Comparison of ENCODE assay signal across 10 mouse cellular contexts in the genomic region with DNA sequence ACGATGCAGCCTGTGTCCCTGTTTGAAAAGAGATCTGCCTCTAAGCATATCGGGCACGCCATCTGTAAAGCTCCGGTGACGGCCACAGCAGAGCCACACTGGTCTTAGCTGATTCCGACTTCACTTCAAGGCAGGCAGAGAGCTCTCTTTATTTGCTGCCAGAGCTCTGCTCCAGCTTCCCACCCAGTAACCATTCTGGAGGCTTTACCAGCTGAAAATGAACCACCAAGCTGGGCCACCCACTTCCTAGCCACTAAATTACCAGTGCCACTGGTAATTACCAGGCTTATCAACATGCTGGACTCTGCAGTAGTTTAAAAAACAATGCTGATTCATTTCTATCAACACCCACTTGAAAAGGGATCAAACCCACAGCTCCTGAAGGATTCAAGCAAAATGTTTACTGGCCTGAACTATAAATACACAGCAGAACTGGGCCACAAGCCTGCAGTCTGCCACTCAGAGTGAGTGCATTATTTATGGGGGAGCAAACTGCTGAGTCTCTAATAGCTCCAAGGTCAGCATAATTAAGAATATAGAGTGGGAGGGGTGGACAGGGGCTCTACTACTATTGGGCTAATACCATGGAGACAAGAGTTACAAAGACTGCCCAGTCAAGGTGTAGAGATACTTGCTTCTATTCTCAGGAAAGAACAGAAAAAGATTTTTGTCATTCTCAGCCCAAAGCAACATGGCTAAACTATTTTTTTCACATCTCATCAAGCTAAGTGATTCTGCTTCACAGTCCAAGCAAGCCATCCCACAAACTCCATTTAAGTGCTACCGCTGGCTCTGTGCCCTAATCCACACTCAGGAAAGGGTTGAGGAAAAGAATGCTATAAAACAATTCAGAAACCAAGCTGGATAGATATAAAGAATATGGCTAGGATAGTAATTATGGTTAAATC.
A peak's percentile ranks its signal among the peaks of the same experiment; 100 is the strongest.
DNase-seq lines count a peak whose midpoint lies in the region; ATAC-seq and TF ChIP-seq lines count a peak whose summit lies in the region.
"Had no signal": no experiment of that assay in that cellular context is flagged by ENCODE, and none has a peak within 500 bp of the region (broad histone marks: within the 10 kb centered on the region; RNA-seq: fewer than 3 reads in every experiment).

No protein-coding gene starts in this region.

- H3K36me3 ChIP-seq in kidney, embryonic 16.5 days (ENCODE audit: insufficient read depth, low read length), result peaks cover 7% of the 10 kb centered on the region; the same call in 1 of the 2 replicates
- H3K36me3 ChIP-seq in embryonic facial prominence, embryonic 15.5 days, result peaks cover 7% of the 10 kb centered on the region; the same call in 1 of the 2 replicates
- no peaks in the 10 kb centered on the region for H3K36me3 ChIP-seq in hindbrain, embryonic 16.5 days (ENCODE audit: control insufficient read depth, insufficient read depth, low read length)
- H3K36me3 ChIP-seq in midbrain, postnatal 0 days (ENCODE audit: insufficient read depth, low read length), result peaks cover 10% of the 10 kb centered on the region; the same call in 1 of the 2 replicates
- peaks cover 12% of the 10 kb centered on the region for H3K36me3 ChIP-seq in liver, embryonic 11.5 days (ENCODE audit: control insufficient read depth, insufficient read depth, low read length)

- H3K9me3 ChIP-seq in kidney, embryonic 16.5 days (ENCODE audit: low read length), result no peaks in the 10 kb centered on the region
- no peaks in the 10 kb centered on the region for H3K9me3 ChIP-seq in embryonic facial prominence, embryonic 15.5 days (replicated peaks)
- H3K9me3 ChIP-seq in hindbrain, embryonic 16.5 days (ENCODE audit: control insufficient read depth, low read length), result no peaks in the 10 kb centered on the region
- H3K9me3 ChIP-seq in midbrain, postnatal 0 days (ENCODE audit: low read length), result no peaks in the 10 kb centered on the region
- H3K9me3 ChIP-seq in liver, embryonic 11.5 days (ENCODE audit: control insufficient read depth, low read length), result no peaks in the 10 kb centered on the region
- H3K9me3 ChIP-seq: neural tube, embryonic 12.5 days had no signal

- H3K4me2 ChIP-seq in kidney, embryonic 16.5 days (replicated peaks; ENCODE audit: low read depth, low read length), result no peak overlapping the region
- no peak overlapping the region for H3K4me2 ChIP-seq in embryonic facial prominence, embryonic 15.5 days (replicated peaks)
- H3K4me2 ChIP-seq in hindbrain, embryonic 16.5 days (ENCODE audit: low read length), result no peak overlapping the region
- H3K4me2 ChIP-seq in midbrain, postnatal 0 days (ENCODE audit: low read depth, low read length, poor library complexity, severe bottlenecking), result no peak overlapping the region
- H3K4me2 ChIP-seq in liver, embryonic 11.5 days, result no peak overlapping the region
- H3K4me2 ChIP-seq: neural tube, embryonic 12.5 days had no signal

- 74% methylated on average over 7 of the region's 7 CpGs for WGBS in kidney, embryonic 16.5 days
- WGBS in embryonic facial prominence, embryonic 15.5 days, result 67% methylated on average over 7 of the region's 7 CpGs
- WGBS in hindbrain, embryonic 16.5 days, result 81% methylated on average over 7 of the region's 7 CpGs
- WGBS in midbrain, postnatal 0 days, result 65% methylated on average over 7 of the region's 7 CpGs
- WGBS in liver, embryonic 11.5 days, result 82% methylated on average over 7 of the region's 7 CpGs

- no peak for TF ChIP-seq CTCF in midbrain, postnatal 0 days (IDR thresholded peaks at IDR 0.05)

- no peak for DNase-seq in kidney, adult 18-20 months
- DNase-seq in midbrain, postnatal 0 days (ENCODE audit: low spot score), result no peak
- no peak for DNase-seq in liver, embryonic 11.5 days (ENCODE audit: low spot score)
- no peak for DNase-seq in urinary bladder, postnatal 4 days (ENCODE audit: low spot score in 2 of 2)
- DNase-seq in cerebellum, adult 9-11 months, result no peak

- ATAC-seq in kidney, embryonic 16.5 days (ENCODE audit: low FRiP score, low TSS enrichment), result peak; percentile 49; the same call in 1 of the 2 replicates
- ATAC-seq in embryonic facial prominence, embryonic 15.5 days (ENCODE audit: insufficient number of reproducible peaks, low FRiP score, low TSS enrichment, low read depth), result 0 out of 2 replicates have a peak, but pooled peaks have one; percentile 36
- peak; percentile 37; the same call in 1 of the 2 replicates for ATAC-seq in hindbrain, embryonic 16.5 days
- ATAC-seq in midbrain, postnatal 0 days (ENCODE audit: low FRiP score), result no peak
- no peak for ATAC-seq in liver, embryonic 11.5 days (replicated peaks; ENCODE audit: low FRiP score)
- ATAC-seq: Patski had no signal

- H3K9ac ChIP-seq in kidney, embryonic 16.5 days (replicated peaks; ENCODE audit: low read length), result no peak overlapping the region
- H3K9ac ChIP-seq in embryonic facial prominence, embryonic 15.5 days, result no peak overlapping the region
- H3K9ac ChIP-seq in hindbrain, embryonic 16.5 days (ENCODE audit: low read depth, low read length), result no peak overlapping the region
- no peak overlapping the region; the same call in 1 of the 2 replicates for H3K9ac ChIP-seq in midbrain, postnatal 0 days (replicated peaks; ENCODE audit: low read length, poor library complexity, severe bottlenecking)
- no peak overlapping the region for H3K9ac ChIP-seq in liver, embryonic 11.5 days (ENCODE audit: low read depth, low read length)
- H3K9ac ChIP-seq: neural tube, embryonic 12.5 days had no signal

- no peaks in the 10 kb centered on the region for H3K27me3 ChIP-seq in kidney, embryonic 16.5 days (ENCODE audit: insufficient read depth, low read length)
- no peaks in the 10 kb centered on the region for H3K27me3 ChIP-seq in embryonic facial prominence, embryonic 15.5 days
- H3K27me3 ChIP-seq in hindbrain, embryonic 16.5 days (replicated peaks; ENCODE audit: control insufficient read depth, insufficient read depth, low read length), result no peaks in the 10 kb centered on the region
- H3K27me3 ChIP-seq in midbrain, postnatal 0 days (ENCODE audit: insufficient read depth, low read length), result no peaks in the 10 kb centered on the region
- no peaks in the 10 kb centered on the region for H3K27me3 ChIP-seq in liver, embryonic 11.5 days (replicated peaks; ENCODE audit: control insufficient read depth, insufficient read depth, low read length)
- H3K27me3 ChIP-seq: neural tube, embryonic 12.5 days; Patski had no signal

- peak overlapping the region; percentile 44; the same call in 1 of the 2 replicates for H3K27ac ChIP-seq in kidney, embryonic 16.5 days (ENCODE audit: low read length)
- H3K27ac ChIP-seq in embryonic facial prominence, embryonic 15.5 days (replicated peaks), result no peak overlapping the region
- H3K27ac ChIP-seq in hindbrain, embryonic 16.5 days (ENCODE audit: low read depth, low read length), result peak overlapping the region; percentile 40; the same call in 1 of the 2 replicates
- peak overlapping the region; percentile 27; the same call in 1 of the 2 replicates for H3K27ac ChIP-seq in midbrain, postnatal 0 days (ENCODE audit: low read depth, low read length)
- no peak overlapping the region for H3K27ac ChIP-seq in liver, embryonic 11.5 days (ENCODE audit: low read depth, low read length)
- H3K27ac ChIP-seq: neural tube, embryonic 12.5 days had no signal

- peaks cover 18% of the 10 kb centered on the region for H3K4me1 ChIP-seq in kidney, embryonic 16.5 days (ENCODE audit: insufficient read depth, low read length)
- H3K4me1 ChIP-seq in embryonic facial prominence, embryonic 15.5 days, result peaks cover 19% of the 10 kb centered on the region; the same call in 1 of the 2 replicates
- peaks cover 3% of the 10 kb centered on the region for H3K4me1 ChIP-seq in hindbrain, embryonic 16.5 days (ENCODE audit: control insufficient read depth, insufficient read depth, low read depth, low read length)
- H3K4me1 ChIP-seq in midbrain, postnatal 0 days (ENCODE audit: insufficient read depth, low read length), result no peaks in the 10 kb centered on the region
- no peaks in the 10 kb centered on the region for H3K4me1 ChIP-seq in liver, embryonic 11.5 days (replicated peaks; ENCODE audit: control insufficient read depth, insufficient read depth, low read length)

- H3K4me3 ChIP-seq in kidney, embryonic 16.5 days (ENCODE audit: low read length), result no peak overlapping the region
- no peak overlapping the region for H3K4me3 ChIP-seq in embryonic facial prominence, embryonic 15.5 days (replicated peaks)
- H3K4me3 ChIP-seq in hindbrain, embryonic 16.5 days (ENCODE audit: low read length), result no peak overlapping the region
- H3K4me3 ChIP-seq in midbrain, postnatal 0 days (ENCODE audit: low read depth, low read length), result no peak overlapping the region
- no peak overlapping the region for H3K4me3 ChIP-seq in liver, embryonic 11.5 days (ENCODE audit: low read depth, low read length)
- H3K4me3 ChIP-seq: neural tube, embryonic 12.5 days had no signal

Comparison
In these comparisons a context has a peak if more than half of its experiments do, and no peak if none do; other contexts are left out.
1. ATAC-seq: peak in kidney, embryonic 16.5 days (single experiment), embryonic facial prominence, embryonic 15.5 days (single experiment) and hindbrain, embryonic 16.5 days (single experiment); none in midbrain, postnatal 0 days (single experiment) and liver, embryonic 11.5 days (single experiment).
2. H3K27ac ChIP-seq: peak in kidney, embryonic 16.5 days (single experiment), hindbrain, embryonic 16.5 days (single experiment) and midbrain, postnatal 0 days (single experiment); none in embryonic facial prominence, embryonic 15.5 days (single experiment) and liver, embryonic 11.5 days (single experiment).